Mouse (Mus musculus): ENCODE data around the gene Mt3.
"Not testable (repeated sequence)": the region's sequence is repeated elsewhere in the genome, so short reads cannot be mapped to it uniquely, and the experiment has no call there.

Gene Mt3

DNA sequence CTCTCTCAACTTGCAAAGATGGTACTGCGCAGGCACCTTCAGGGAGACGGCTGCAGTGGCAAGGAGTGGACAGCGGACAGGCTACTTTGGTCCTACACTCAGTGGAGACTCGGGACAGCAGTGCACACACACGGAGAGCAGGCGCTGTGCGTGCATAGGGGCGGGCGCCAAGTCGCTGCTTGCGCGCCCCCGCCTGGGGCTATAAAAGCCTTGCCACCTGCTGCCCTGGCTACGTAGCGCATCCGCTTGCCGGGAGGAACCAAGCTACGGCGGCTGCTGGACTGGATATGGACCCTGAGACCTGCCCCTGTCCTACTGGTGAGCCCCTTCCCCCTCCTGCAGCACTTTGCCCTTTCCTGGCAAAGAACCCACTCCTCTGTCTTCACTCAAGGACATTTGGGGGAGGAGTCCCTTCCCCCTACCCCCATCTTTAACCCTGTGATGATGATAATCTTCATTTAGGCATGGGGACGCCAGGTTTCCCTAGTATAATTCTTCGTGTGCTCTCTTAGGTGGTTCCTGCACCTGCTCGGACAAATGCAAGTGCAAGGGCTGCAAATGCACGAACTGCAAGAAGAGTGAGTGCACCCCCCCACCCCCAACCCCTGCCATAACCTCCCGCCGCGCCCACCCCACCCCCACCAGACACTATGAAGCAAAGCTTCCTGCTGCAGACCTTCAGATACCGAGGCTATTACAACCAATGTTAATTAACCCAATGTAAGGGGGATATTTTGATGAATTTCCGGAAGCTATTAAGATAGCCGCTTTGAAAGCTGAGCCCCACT lies at the start of gene Mt3:
Gene Mt3 (plus strand): TSS at position 95 of the 788 bp plus-strand sequence.
- peak; percentile 83 for DNase-seq

GRCm38 (mm10) chr8:94104146-94104545 lies 48.3 kb upstream of the Mt3 start:
- DNase-seq, result no peak

- DNase-seq, result no peak
Measured at GRCm38 (mm10) chr8:94107871-94108270, 44.5 kb upstream of the Mt3 start.

DNA sequence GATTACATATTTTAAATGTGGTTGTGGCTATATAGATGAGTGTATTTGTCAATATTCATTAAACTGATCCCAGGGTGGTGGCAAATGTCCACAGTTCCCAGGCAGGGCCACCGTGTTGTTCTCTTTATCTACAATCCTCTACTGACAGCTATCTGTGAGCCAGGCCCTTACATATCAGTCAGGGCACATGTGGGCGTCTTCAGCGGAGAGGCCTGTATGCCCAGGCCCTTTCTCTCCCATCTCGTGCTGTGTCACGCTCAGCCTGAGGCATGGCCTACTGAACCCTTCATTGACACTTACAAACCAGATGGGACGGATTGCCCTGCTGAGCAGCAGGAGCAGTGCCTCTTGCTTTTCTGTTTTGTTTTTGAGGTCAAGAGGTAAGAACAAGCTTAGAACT lies 43.0 kb upstream of the Mt3 start:
- no peak for DNase-seq

DNA sequence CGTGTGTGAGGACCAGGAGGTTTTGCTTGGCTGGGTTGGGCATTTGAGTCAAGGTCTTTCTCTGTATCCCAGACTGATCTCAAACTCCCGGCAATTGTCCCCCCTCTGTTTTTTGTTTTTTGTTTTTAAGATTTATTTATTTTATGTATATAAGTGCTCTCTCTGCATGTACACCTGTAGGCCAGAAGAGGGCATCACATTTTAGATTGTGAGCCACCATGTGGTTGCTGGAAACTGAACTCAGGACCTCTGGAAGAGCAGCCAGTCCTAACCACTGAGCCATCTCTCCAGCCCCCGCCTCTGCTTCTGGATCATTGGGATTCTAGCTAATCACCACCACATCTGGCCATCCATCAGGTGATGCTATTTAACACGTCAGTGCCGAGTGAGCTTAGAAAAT lies 42.6 kb upstream of the Mt3 start:
- DNase-seq, result no peak

GRCm38 (mm10) chr8:94110526-94111177 lies 41.8 kb upstream of the Mt3 start:
- DNase-seq, result no peak

DNA sequence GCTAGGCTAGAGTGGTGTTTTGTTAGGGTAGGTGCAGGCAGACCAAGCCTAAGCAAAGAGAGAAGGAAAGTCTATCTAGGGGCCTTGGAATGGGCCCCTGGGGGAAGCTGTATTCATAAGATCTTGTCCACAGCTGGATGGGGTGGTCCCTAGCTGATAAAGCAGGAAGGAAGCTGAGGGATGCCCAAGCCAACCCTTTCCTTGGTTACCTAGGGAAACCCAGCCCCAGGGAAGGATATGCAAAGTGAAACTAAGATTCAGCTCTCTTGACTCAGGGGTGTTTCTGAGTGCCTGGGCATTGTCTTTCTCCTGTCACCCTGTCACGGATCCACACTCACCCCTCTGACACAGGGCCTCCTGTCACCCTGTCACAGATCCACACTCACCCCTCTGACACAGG lies 39.0 kb upstream of the Mt3 start:
- DNase-seq, result no peak

DNA sequence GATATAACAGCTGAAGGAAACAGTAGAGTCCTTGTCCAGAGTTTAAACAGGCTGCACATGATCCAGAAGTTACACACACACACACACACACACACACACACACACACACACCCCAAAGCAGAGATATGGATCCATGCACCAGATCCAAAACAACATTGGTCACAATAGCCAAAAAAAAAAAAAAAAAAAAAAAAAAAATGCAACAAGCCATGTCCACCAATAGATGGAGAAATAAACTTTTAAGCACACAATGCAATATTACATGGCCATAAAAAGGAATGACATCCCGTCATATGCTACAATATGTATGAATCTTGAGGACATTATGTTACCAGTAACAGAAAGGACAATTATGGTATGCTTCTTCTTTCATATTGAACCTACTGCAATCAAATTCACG lies 38.4 kb upstream of the Mt3 start:
- no peak for DNase-seq

GRCm38 (mm10) chr8:94118776-94119430 lies 33.5 kb upstream of the Mt3 start:
- DNase-seq, result peak; percentile 48

DNA sequence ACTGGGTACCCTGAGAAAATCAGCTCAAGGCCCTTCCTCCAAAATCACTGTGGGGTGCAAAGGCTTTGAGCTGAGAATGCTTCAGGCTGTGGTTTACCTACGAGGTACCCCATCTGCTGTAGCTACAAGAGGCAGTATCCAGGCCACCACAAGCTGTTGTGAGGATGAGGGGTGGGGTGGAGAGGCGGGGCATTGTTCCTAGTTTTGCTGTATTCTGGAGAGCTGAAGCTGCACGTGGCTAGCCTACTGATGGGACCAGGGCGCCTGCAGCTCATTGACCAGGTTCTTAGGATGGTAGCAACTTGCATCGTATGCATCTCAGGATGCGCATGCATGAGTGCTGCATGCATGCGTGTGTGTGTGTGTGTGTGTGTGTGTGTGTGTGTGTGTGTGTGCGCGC lies 30.8 kb upstream of the Mt3 start:
- DNase-seq, result no peak

DNA sequence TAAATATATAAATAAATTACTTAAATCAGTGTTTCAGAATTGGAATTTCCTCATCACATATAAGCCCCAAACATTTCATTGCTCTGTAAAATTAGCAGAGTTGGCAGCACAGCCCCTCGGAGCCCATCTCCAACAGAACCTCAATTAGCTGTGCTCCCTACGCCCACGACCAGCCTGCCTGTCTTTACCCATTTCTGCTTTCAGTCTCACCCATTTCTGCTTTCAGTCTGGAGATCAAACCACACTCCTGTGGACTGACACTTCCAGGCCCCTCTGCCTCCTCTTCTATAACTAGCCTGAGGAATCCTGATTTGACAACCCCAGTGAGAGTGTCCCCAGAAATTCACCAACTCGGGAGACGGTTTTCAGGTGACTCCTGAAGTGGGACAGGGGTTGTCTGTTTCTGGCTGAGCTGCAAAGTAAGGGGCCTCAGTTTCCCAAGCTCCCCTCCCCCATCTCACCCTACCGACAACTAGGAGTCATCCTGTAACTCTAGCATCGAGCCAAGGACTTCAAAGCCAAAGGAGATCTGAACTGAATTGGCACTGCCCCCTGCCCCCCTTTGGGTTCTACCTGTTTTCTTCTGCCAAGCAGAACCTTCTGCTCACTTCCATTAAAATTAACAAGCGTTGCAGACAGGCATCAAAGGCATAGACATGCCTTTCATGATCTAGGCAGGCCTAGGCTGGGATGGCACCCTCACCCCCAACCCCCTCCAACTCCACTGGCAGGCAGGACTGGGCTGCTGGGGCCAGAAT lies 29.5 kb upstream of the Mt3 start:
- DNase-seq, result no peak

DNA sequence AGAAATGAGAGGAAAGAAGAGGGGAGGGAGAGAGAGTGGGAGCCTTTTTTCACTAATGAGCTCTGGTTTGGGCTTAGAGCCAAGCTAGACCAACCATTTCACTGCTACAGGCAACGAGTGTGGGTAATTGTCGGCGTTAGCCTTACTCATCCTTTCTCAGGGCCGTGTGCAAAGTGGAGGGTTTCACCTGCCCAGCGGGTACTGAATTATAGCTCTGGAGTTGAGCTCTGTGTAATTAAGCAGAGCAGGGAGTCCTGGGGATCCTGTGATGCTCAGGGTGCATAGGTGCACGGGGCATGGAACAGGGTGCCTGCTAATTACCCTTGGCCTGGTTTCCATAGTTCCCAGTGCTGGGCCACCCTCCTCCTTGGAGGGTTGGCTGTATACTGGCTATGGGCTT lies 24.7 kb upstream of the Mt3 start:
- DNase-seq, result peak; percentile 71

DNA sequence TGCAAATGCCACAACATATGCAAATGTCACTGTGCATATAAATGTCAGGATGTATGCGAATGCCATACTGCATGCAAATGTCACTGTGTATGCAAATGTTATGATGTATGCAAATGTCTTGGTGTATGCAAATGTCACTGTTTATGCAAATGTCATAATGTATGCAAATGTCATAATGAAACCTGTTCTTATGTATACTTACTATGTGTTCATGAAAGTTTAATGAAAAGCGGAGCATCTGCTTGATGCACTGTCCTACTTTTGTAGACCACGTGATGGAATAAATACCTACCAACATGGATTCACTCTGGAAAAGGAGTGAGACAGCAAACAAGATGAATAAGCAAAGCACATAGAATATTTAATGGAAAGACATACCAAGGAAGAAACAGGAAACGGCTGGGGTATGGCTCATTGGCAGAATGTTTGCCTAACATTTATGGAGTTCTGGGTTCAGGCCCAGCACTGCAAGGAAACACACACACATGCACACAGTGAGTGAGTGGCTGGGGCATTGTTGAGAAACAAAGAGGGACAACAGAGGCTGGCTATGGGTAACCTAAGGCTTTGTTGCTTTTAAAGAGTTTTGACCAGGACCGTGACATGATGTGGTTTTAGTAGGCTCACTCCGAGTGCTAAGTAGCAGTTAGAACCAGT lies 23.1 kb upstream of the Mt3 start:
- no peak for DNase-seq

- no peak for DNase-seq
Measured at GRCm38 (mm10) chr8:94130126-94130525, 22.3 kb upstream of the Mt3 start.

DNA sequence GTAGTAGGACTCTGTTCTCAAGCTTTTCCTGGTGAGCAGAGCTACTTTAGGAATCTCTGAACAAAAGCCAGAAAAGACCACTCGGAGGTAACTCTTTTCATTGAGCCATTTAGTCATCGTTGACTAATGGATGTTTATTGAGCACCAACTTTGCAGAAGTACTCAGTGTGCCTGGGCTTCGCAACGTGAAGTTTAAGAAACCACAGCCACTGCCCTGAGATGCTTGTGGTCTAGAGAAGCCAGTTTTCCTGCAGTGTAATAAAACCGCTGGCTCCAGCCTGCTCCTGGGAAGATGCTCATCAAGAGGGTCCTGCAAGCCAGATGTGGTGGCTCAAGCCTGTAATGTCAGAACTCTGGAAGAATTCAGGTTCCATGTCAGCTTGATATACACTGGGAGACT lies 20.3 kb upstream of the Mt3 start:
- no peak for DNase-seq

GRCm38 (mm10) chr8:94134601-94135000 lies 17.8 kb upstream of the Mt3 start:
- not testable (repeated sequence) for DNase-seq

GRCm38 (mm10) chr8:94135556-94135955 lies 16.9 kb upstream of the Mt3 start:
- DNase-seq, result no peak

DNA sequence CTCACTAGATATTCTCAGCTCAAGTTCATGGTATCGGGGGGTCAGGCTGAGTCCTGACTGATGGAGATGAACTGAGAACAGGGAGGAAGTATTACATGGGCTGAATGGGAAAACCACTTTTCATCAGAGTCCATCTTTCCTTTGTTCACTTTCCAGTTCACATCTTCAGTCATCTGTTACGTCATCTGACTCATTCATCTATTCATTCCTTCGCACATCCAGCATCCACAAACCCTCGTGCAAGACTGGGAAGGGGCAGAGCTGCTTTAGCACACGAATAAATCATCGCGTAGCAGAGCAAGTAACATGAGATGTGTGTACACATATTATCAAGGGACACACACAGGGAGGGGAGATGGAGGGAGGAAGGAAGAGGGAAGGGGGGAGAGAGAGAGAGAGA lies 16.2 kb upstream of the Mt3 start:
- no peak for DNase-seq

DNA sequence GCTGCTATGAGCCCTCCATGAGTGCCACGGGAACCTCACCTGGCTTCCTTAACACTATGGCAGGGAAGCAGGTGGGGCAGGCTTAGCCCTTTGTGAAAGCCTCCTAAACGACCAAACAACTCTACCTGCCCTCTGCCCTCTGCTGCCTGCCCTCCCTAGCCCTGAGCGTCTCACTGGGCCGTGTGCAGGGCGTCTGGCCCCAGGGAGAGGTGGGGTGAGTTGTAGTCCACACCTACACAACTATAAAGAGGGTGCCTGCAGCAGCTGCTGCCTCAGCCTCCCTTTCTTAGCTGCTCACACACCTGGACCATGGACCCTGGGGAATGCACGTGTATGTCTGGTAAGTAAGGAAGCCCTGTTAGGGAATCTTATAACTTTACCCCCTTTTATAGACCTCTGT lies 15.5 kb upstream of the Mt3 start, which contains the start of gene Mt4:
Gene Mt4 (plus strand): TSS at position 265 of the 400 bp plus-strand sequence.
- DNase-seq, result no peak

GRCm38 (mm10) chr8:94140266-94140795 lies 12.1 kb upstream of the Mt3 start:
- DNase-seq, result no peak

- DNase-seq, result no peak
Measured at GRCm38 (mm10) chr8:94148236-94148635, 4.2 kb upstream of the Mt3 start.

GRCm38 (mm10) chr8:94150925-94151324 lies 1.5 kb upstream of the Mt3 start:
- no peak for DNase-seq
